Mouse (Mus musculus) heart, adult 2 months (tissue): ENCODE data around the gene Gm11037.

Source experiments
- CTCF ChIP-seq: fragments of 200-600 bp; IDR thresholded peaks from 2 replicates; pipeline ENCODE4 v1.8.1; 2022; ENCODE audit warnings: antibody characterized with exemption, mild to moderate bottlenecking, moderate library complexity
- EP300 ChIP-seq: fragments of 200-500 bp; IDR thresholded peaks from 2 replicates; pipeline ENCODE4 v1.6.1; 2011; ENCODE audit warnings: low read depth, low read length, control low read depth; ENCODE audit not compliant: insufficient read depth
- POLR2A ChIP-seq: fragments of 200-500 bp; IDR thresholded peaks from 2 replicates; pipeline ENCODE4 v1.6.1; 2011; ENCODE audit warnings: mild to moderate bottlenecking, low read depth, low read length, control low read depth; ENCODE audit not compliant: insufficient read depth

DNA sequence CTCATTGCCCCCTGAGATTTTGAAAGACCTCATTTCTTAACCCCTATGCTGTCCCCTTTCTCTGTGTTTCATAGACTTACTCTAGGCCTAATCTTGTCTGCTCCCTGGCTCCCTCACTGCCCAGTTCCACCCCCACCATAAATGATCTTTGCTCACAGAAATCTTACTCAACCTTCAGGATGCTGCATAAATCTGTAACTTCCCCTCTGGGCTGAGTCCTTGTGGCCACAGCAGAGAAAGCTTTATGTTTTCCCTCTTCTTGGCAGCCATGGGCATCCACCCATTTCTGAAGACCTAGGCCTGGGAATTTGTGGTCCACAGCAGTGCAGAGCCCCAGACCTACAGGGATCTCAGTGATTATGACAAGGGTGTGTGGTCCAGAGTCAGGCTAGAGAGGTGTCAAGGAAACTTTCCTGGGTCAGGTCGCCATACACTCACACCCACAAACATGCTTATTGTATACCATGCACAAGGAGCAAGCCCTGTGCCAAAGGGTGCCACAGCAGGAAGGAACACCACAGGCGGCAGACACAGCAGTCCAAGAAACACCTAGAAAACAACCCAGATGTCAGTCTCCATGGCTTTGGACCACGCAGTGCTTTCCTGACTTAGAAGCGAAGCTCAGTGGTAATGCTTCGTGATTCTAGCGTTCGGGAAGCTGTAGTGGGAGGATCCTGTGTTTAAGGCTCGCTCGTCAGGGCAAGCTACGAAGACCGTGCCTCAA, 46.5 kb upstream of the Gm11037 start, which contains the start of gene Siglec1:
- TF ChIP-seq POLR2A (no peak), CTCF (no peak), EP300 (no peak)
